Mouse (Mus musculus): ENCODE results near the gene Casc4. TPM values are rescaled to one million over a fixed set of nuclear protein-coding genes. Genes with fewer than 3 reads are reported as not detected.

Gene Casc4
- total and polyA plus RNA-seq, 2 experiments from 2014 or later: 8.7 to 21.9 TPM

DNA sequence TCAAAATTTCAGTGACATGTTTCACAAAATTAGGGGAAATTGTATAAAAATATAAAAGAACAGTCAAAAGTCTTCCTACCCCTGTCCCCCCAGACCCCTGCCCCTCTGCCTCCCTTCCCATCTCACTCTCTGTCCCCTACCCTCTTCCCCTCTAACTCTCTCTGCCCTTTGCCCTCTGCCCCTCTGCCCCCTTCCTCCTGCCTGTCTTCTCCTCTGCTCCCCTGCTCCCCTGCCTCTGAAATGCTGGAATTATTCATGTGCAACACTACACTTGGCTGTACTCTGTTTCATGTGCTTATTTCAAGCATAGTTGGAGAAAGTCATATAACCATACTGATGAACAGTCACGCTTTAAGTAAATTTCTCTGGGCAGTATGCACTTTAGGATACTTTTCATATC is 19.6 kb downstream of the Casc4 start:
- Histone ChIP-seq H3K4me1 (ENCODE audit: control insufficient read depth, insufficient read depth) (no peaks in the 10 kb centered on the region), H3K27ac (ENCODE audit: low read depth) (no peak overlapping the region), H3K4me3 (ENCODE audit: low read depth, low read length) (no peak overlapping the region), H3K27me3 (ENCODE audit: control insufficient read depth, insufficient read depth, low read length) (no peaks in the 10 kb centered on the region), H3K9ac (replicated peaks; ENCODE audit: low read depth, low read length) (no peak overlapping the region), H3K4me2 (ENCODE audit: low read depth, low read length) (no peak overlapping the region), H3K9me3 (replicated peaks; ENCODE audit: control insufficient read depth, low read length) (0 out of 2 replicates have a peak, but pooled peaks cover under 1% of the 10 kb centered on the region), H3K36me3 (replicated peaks; ENCODE audit: control insufficient read depth, insufficient read depth, low read length) (no peaks in the 10 kb centered on the region)
- no peak for TF ChIP-seq EP300 (IDR thresholded peaks at IDR 0.05; ENCODE audit: low read depth)
- no peak for TF ChIP-seq CTCF (IDR thresholded peaks at IDR 0.05; ENCODE audit: low read depth)
- ATAC-seq (ENCODE audit: insufficient read depth, low read depth) (no peak), DNase-seq (ENCODE audit: low spot score) (no peak)
- 93% methylated on average over 1 of the region's 1 CpGs for WGBS

GRCm38 (mm10) chr2:121888720-121889497 is 22.1 kb downstream of the Casc4 start:
- H3K27me3 ChIP-seq (ENCODE audit: control insufficient read depth, insufficient read depth, low read length): no peaks in the 10 kb centered on the region
- H3K9ac ChIP-seq (replicated peaks; ENCODE audit: low read depth, low read length): no peak overlapping the region
- 0 out of 2 replicates have a peak, but pooled peaks cover 5% of the 10 kb centered on the region for H3K9me3 ChIP-seq (replicated peaks; ENCODE audit: control insufficient read depth, low read length)
- no peak overlapping the region for H3K27ac ChIP-seq (ENCODE audit: low read depth)
- no peak overlapping the region for H3K4me2 ChIP-seq (ENCODE audit: low read depth, low read length)
- WGBS: 60% methylated on average over 3 of the region's 3 CpGs
- H3K4me1 ChIP-seq (ENCODE audit: control insufficient read depth, insufficient read depth): no peaks in the 10 kb centered on the region
- no peak overlapping the region for H3K4me3 ChIP-seq (ENCODE audit: low read depth, low read length)
- no peaks in the 10 kb centered on the region for H3K36me3 ChIP-seq (replicated peaks; ENCODE audit: control insufficient read depth, insufficient read depth, low read length)
- ATAC-seq (ENCODE audit: insufficient read depth, low read depth) (no peak), DNase-seq (ENCODE audit: low spot score) (no peak)
- no peak for TF ChIP-seq EP300 (IDR thresholded peaks at IDR 0.05; ENCODE audit: low read depth)
- no peak for TF ChIP-seq CTCF (IDR thresholded peaks at IDR 0.05; ENCODE audit: low read depth)

GRCm38 (mm10) chr2:121895261-121895660 is 28.5 kb downstream of the Casc4 start:
- DNase-seq (ENCODE audit: low spot score) (no peak), ATAC-seq (ENCODE audit: insufficient read depth, low read depth) (no peak)
- 0 out of 2 replicates have a peak, but pooled peaks cover 5% of the 10 kb centered on the region for H3K9me3 ChIP-seq (replicated peaks; ENCODE audit: control insufficient read depth, low read length)

GRCm38 (mm10) chr2:121896825-121897224 is 30.1 kb downstream of the Casc4 start:
- Histone ChIP-seq H3K9ac (replicated peaks; ENCODE audit: low read depth, low read length) (no peak overlapping the region), H3K4me1 (ENCODE audit: control insufficient read depth, insufficient read depth) (no peaks in the 10 kb centered on the region), H3K9me3 (replicated peaks; ENCODE audit: control insufficient read depth, low read length) (0 out of 2 replicates have a peak, but pooled peaks cover 5% of the 10 kb centered on the region), H3K36me3 (replicated peaks; ENCODE audit: control insufficient read depth, insufficient read depth, low read length) (no peaks in the 10 kb centered on the region), H3K27me3 (ENCODE audit: control insufficient read depth, insufficient read depth, low read length) (no peaks in the 10 kb centered on the region), H3K4me3 (ENCODE audit: low read depth, low read length) (no peak overlapping the region), H3K27ac (ENCODE audit: low read depth) (no peak overlapping the region), H3K4me2 (ENCODE audit: low read depth, low read length) (no peak overlapping the region)
- 91% methylated on average over 1 of the region's 1 CpGs for WGBS
- DNase-seq (ENCODE audit: low spot score): no peak
- ATAC-seq (ENCODE audit: insufficient read depth, low read depth): no peak
- TF ChIP-seq EP300 (IDR thresholded peaks at IDR 0.05; ENCODE audit: low read depth) (no peak), CTCF (IDR thresholded peaks at IDR 0.05; ENCODE audit: low read depth) (no peak)

More at GRCm38 (mm10) chr2:121895261-121895660, 28.5 kb downstream of the Casc4 start:
- Histone ChIP-seq H3K36me3 (replicated peaks; ENCODE audit: control insufficient read depth, insufficient read depth, low read length) (no peaks in the 10 kb centered on the region), H3K27me3 (ENCODE audit: control insufficient read depth, insufficient read depth, low read length) (no peaks in the 10 kb centered on the region), H3K4me1 (ENCODE audit: control insufficient read depth, insufficient read depth) (no peaks in the 10 kb centered on the region), H3K27ac (ENCODE audit: low read depth) (no peak overlapping the region), H3K4me2 (ENCODE audit: low read depth, low read length) (no peak overlapping the region), H3K9ac (replicated peaks; ENCODE audit: low read depth, low read length) (no peak overlapping the region), H3K4me3 (ENCODE audit: low read depth, low read length) (no peak overlapping the region)
- WGBS: 80% methylated on average over 2 of the region's 2 CpGs
- TF ChIP-seq EP300 (IDR thresholded peaks at IDR 0.05; ENCODE audit: low read depth) (no peak), CTCF (IDR thresholded peaks at IDR 0.05; ENCODE audit: low read depth) (no peak)

DNA sequence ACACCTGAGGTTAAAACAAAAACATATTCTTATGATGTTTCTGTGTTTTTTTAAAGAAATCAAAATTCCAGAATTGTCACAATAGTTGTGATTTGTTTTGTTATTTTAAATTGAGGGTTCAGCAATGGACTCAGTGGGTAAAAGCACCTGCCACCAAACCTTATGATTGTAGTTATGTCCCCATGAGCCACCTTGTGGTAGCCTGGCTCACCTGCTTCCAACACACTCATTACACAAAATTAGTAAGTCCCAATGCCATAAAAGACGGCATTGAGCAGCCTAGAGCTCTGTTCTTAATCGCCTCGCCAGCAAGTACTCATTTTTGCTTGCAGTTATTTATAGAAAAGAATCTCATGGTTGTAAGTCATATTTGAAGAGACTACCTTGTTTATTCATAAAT is 43.2 kb downstream of the Casc4 start:
- ATAC-seq (ENCODE audit: insufficient read depth, low read depth) (no peak), DNase-seq (ENCODE audit: low spot score) (no peak)
- H3K4me2 ChIP-seq (ENCODE audit: low read depth, low read length): no peak overlapping the region
- 63% methylated on average over 3 of the region's 3 CpGs for WGBS
- no peak overlapping the region for H3K4me3 ChIP-seq (ENCODE audit: low read depth, low read length)
- no peaks in the 10 kb centered on the region for H3K9me3 ChIP-seq (replicated peaks; ENCODE audit: control insufficient read depth, low read length)
- H3K27me3 ChIP-seq (ENCODE audit: control insufficient read depth, insufficient read depth, low read length): no peaks in the 10 kb centered on the region
- no peak overlapping the region for H3K9ac ChIP-seq (replicated peaks; ENCODE audit: low read depth, low read length)
- H3K4me1 ChIP-seq (ENCODE audit: control insufficient read depth, insufficient read depth): no peaks in the 10 kb centered on the region
- TF ChIP-seq EP300 (IDR thresholded peaks at IDR 0.05; ENCODE audit: low read depth) (no peak), CTCF (IDR thresholded peaks at IDR 0.05; ENCODE audit: low read depth) (no peak)
- H3K27ac ChIP-seq (ENCODE audit: low read depth): no peak overlapping the region
- peaks cover 9% of the 10 kb centered on the region for H3K36me3 ChIP-seq (replicated peaks; ENCODE audit: control insufficient read depth, insufficient read depth, low read length)
